Comparison of ENCODE assay signal across 10 mouse cellular contexts in the genomic region with DNA sequence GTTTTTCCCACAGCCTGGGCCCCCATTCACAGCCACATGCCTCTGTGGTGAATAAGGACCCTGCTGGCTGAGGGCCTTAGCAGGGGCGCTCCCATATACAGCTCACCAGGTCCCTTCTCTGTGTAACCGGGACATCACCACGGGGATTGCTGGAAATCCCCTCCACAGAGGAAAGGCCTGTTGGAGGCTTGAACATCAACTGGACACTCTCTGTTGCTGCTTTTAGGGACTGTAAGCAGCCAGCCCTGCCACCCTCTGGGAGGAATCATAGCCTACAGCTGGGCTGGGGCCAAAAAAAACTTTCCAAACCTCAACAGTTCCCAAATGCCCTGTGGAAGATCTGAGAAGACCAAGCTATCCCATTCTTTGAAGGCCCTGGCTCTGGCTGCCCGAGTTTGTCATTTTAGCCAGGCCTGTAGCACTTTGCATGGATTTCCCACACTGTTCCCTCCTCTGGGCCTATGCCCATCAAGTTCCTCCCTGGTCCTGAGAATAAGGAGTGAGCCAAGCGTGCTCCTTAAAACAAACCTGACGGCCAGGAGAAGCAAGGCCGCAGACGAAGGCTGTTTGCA. TPM values are rescaled to one million over a fixed set of nuclear protein-coding genes. Genes with fewer than 3 reads are reported as not detected.
DNase-seq lines count a peak whose midpoint lies in the region; ATAC-seq and TF ChIP-seq lines count a peak whose summit lies in the region.
"Had no signal": no experiment of that assay in that cellular context is flagged by ENCODE, and none has a peak within 500 bp of the region (broad histone marks: within the 10 kb centered on the region; RNA-seq: fewer than 3 reads in every experiment).

No protein-coding gene starts in this region.

- H3K4me3 ChIP-seq in liver, postnatal 0 days (ENCODE audit: low read depth, low read length), result no peak overlapping the region
- H3K4me3 ChIP-seq in liver, embryonic 12.5 days, result no peak overlapping the region
- no peak overlapping the region for H3K4me3 ChIP-seq in heart, embryonic 10.5 days
- H3K4me3 ChIP-seq in stomach, embryonic 15.5 days (replicated peaks), result no peak overlapping the region
- no peak overlapping the region for H3K4me3 ChIP-seq in hindbrain, embryonic 11.5 days (ENCODE audit: low read depth, low read length)
- H3K4me3 ChIP-seq: hindbrain, embryonic 10.5 days had no signal

- H3K4me2 ChIP-seq in liver, postnatal 0 days (ENCODE audit: low read depth, low read length), result no peak overlapping the region
- no peak overlapping the region for H3K4me2 ChIP-seq in liver, embryonic 12.5 days
- H3K4me2 ChIP-seq in stomach, embryonic 15.5 days, result no peak overlapping the region
- no peak overlapping the region for H3K4me2 ChIP-seq in hindbrain, embryonic 11.5 days (replicated peaks; ENCODE audit: low read depth, low read length)

- no peak for DNase-seq in liver, postnatal 0 days
- no peak for DNase-seq in heart, embryonic 10.5 days (ENCODE audit: low spot score)
- peak; percentile 25 for DNase-seq in kidney, postnatal 14 days
- no peak for DNase-seq in hindbrain, embryonic 11.5 days (ENCODE audit: low spot score)
- DNase-seq: thymus, adult 2 months had no signal

- 0 out of 2 replicates have a peak, but pooled peaks have one; percentile 10 for TF ChIP-seq CTCF in liver, postnatal 0 days (IDR thresholded peaks at IDR 0.05; ENCODE audit: low read depth)

- no peak overlapping the region for H3K9ac ChIP-seq in liver, postnatal 0 days (replicated peaks)
- no peak overlapping the region for H3K9ac ChIP-seq in liver, embryonic 12.5 days
- no peak overlapping the region for H3K9ac ChIP-seq in stomach, embryonic 15.5 days
- H3K9ac ChIP-seq in hindbrain, embryonic 11.5 days (ENCODE audit: low read depth, low read length), result no peak overlapping the region

- H3K4me1 ChIP-seq in liver, postnatal 0 days (ENCODE audit: insufficient read depth), result peaks cover 15% of the 10 kb centered on the region; the same call in 1 of the 2 replicates
- H3K4me1 ChIP-seq in liver, embryonic 12.5 days, result no peaks in the 10 kb centered on the region
- H3K4me1 ChIP-seq in heart, embryonic 10.5 days, result peaks cover 18% of the 10 kb centered on the region
- H3K4me1 ChIP-seq in stomach, embryonic 15.5 days, result peaks cover 15% of the 10 kb centered on the region
- no peaks in the 10 kb centered on the region for H3K4me1 ChIP-seq in hindbrain, embryonic 11.5 days (replicated peaks; ENCODE audit: control insufficient read depth, insufficient read depth, low read length)

- H3K9me3 ChIP-seq in liver, postnatal 0 days (ENCODE audit: low read length), result no peaks in the 10 kb centered on the region
- H3K9me3 ChIP-seq in liver, embryonic 12.5 days (replicated peaks), result no peaks in the 10 kb centered on the region
- H3K9me3 ChIP-seq in heart, embryonic 10.5 days, result no peaks in the 10 kb centered on the region
- H3K9me3 ChIP-seq in stomach, embryonic 15.5 days, result no peaks in the 10 kb centered on the region
- no peaks in the 10 kb centered on the region for H3K9me3 ChIP-seq in hindbrain, embryonic 11.5 days (ENCODE audit: control insufficient read depth, low read length)
- H3K9me3 ChIP-seq: hindbrain, embryonic 10.5 days had no signal

- TF ChIP-seq EP300 in liver, postnatal 0 days (IDR thresholded peaks at IDR 0.05; ENCODE audit: low read depth), result no peak

- ATAC-seq in liver, postnatal 0 days, result no peak
- no peak for ATAC-seq in liver, embryonic 12.5 days
- ATAC-seq in stomach, embryonic 15.5 days (ENCODE audit: insufficient read depth, low FRiP score, low read depth), result no peak
- no peak for ATAC-seq in hindbrain, embryonic 11.5 days (ENCODE audit: low FRiP score)
- no peak for ATAC-seq in frontal cortex, adult (ENCODE audit: low TSS enrichment)
- ATAC-seq: forebrain, embryonic 16.5 days had no signal

- no peaks in the 10 kb centered on the region for H3K27me3 ChIP-seq in liver, postnatal 0 days (ENCODE audit: insufficient read depth, low read length)
- no peaks in the 10 kb centered on the region for H3K27me3 ChIP-seq in liver, embryonic 12.5 days (replicated peaks)
- no peaks in the 10 kb centered on the region for H3K27me3 ChIP-seq in heart, embryonic 10.5 days (ENCODE audit: insufficient read depth, poor library complexity, severe bottlenecking)
- no peaks in the 10 kb centered on the region for H3K27me3 ChIP-seq in stomach, embryonic 15.5 days (replicated peaks)
- no peaks in the 10 kb centered on the region for H3K27me3 ChIP-seq in hindbrain, embryonic 11.5 days (ENCODE audit: control insufficient read depth, insufficient read depth, low read length)

- H3K27ac ChIP-seq in liver, postnatal 0 days (ENCODE audit: low read depth), result no peak overlapping the region
- no peak overlapping the region for H3K27ac ChIP-seq in liver, embryonic 12.5 days
- peak overlapping the region; percentile 85 for H3K27ac ChIP-seq in heart, embryonic 10.5 days
- H3K27ac ChIP-seq in stomach, embryonic 15.5 days, result peak overlapping the region; percentile 65; the same call in 1 of the 2 replicates
- H3K27ac ChIP-seq in hindbrain, embryonic 11.5 days (ENCODE audit: low read depth, low read length), result no peak overlapping the region
- H3K27ac ChIP-seq: hindbrain, embryonic 10.5 days had no signal

- H3K36me3 ChIP-seq in liver, postnatal 0 days (replicated peaks; ENCODE audit: insufficient read depth, low read length), result no peaks in the 10 kb centered on the region
- H3K36me3 ChIP-seq in liver, embryonic 12.5 days, result no peaks in the 10 kb centered on the region
- H3K36me3 ChIP-seq in heart, embryonic 10.5 days, result no peaks in the 10 kb centered on the region
- no peaks in the 10 kb centered on the region for H3K36me3 ChIP-seq in stomach, embryonic 15.5 days
- H3K36me3 ChIP-seq in hindbrain, embryonic 11.5 days (ENCODE audit: control insufficient read depth, insufficient read depth, low read length), result no peaks in the 10 kb centered on the region
- H3K36me3 ChIP-seq: hindbrain, embryonic 10.5 days had no signal

- 79% methylated on average over 8 of the region's 8 CpGs for WGBS in liver, postnatal 0 days (ENCODE audit: insufficient replicate concordance)
- WGBS in liver, embryonic 12.5 days (ENCODE audit: insufficient replicate concordance), result 75% methylated on average over 8 of the region's 8 CpGs
- 75% methylated on average over 8 of the region's 8 CpGs for WGBS in heart, embryonic 10.5 days
- 67% methylated on average over 8 of the region's 8 CpGs for whole genome bisulfite sequencing in stomach, embryonic 15.5 days
- 78% methylated on average over 8 of the region's 8 CpGs for WGBS in hindbrain, embryonic 11.5 days

RNA-seq across cellular contexts. Expression of gene Myof, which starts 38.5 kb away (rescaled TPM):
- polyA plus RNA-seq in liver, postnatal 0 days (2015; fragmentation: Nextera tagmentation; extraction: Ambion mirVana), result 1.6 and 1.7 TPM in 2 replicates
- 0.66 and 0.97 TPM in 2 replicates for polyA plus RNA-seq in liver, embryonic 12.5 days (2016; fragmentation: Nextera tagmentation; extraction: Ambion mirVana)
- 4.0 and 4.6 TPM in 2 replicates for polyA plus RNA-seq in heart, embryonic 10.5 days (2016; fragmentation: Nextera tagmentation; extraction: Ambion mirVana)
- 14.1 and 15.9 TPM in 2 replicates for polyA plus RNA-seq in stomach, embryonic 15.5 days (2015; fragmentation: Nextera tagmentation; extraction: Ambion mirVana)
- polyA plus RNA-seq in hindbrain, embryonic 11.5 days (2014; fragmentation: Nextera tagmentation; extraction: Ambion mirVana), result 3.4 and 5.3 TPM in 2 replicates

RNA-seq across cellular contexts. Expression of gene Cep55, which starts 49.9 kb away (rescaled TPM):
- polyA plus RNA-seq in liver, postnatal 0 days (2015; fragmentation: Nextera tagmentation; extraction: Ambion mirVana), result 3.0 and 3.3 TPM in 2 replicates
- polyA plus RNA-seq in liver, embryonic 12.5 days (2016; fragmentation: Nextera tagmentation; extraction: Ambion mirVana), result 8.6 and 9.6 TPM in 2 replicates
- polyA plus RNA-seq in heart, embryonic 10.5 days (2016; fragmentation: Nextera tagmentation; extraction: Ambion mirVana), result 30.0 and 31.8 TPM in 2 replicates
- 25.9 and 26.7 TPM in 2 replicates for polyA plus RNA-seq in stomach, embryonic 15.5 days (2015; fragmentation: Nextera tagmentation; extraction: Ambion mirVana)
- 44.1 and 46.9 TPM in 2 replicates for polyA plus RNA-seq in hindbrain, embryonic 11.5 days (2014; fragmentation: Nextera tagmentation; extraction: Ambion mirVana)

Comparison
In these comparisons a context has a peak if more than half of its experiments do, and no peak if none do; other contexts are left out.
1. H3K27ac ChIP-seq: peak in heart, embryonic 10.5 days (single experiment) and stomach, embryonic 15.5 days (single experiment); none in liver, postnatal 0 days (single experiment), liver, embryonic 12.5 days (single experiment) and hindbrain, embryonic 11.5 days (single experiment).